Mouse (Mus musculus): ENCODE data around the gene Fkbp10.

Fkbp10 gene

DNA sequence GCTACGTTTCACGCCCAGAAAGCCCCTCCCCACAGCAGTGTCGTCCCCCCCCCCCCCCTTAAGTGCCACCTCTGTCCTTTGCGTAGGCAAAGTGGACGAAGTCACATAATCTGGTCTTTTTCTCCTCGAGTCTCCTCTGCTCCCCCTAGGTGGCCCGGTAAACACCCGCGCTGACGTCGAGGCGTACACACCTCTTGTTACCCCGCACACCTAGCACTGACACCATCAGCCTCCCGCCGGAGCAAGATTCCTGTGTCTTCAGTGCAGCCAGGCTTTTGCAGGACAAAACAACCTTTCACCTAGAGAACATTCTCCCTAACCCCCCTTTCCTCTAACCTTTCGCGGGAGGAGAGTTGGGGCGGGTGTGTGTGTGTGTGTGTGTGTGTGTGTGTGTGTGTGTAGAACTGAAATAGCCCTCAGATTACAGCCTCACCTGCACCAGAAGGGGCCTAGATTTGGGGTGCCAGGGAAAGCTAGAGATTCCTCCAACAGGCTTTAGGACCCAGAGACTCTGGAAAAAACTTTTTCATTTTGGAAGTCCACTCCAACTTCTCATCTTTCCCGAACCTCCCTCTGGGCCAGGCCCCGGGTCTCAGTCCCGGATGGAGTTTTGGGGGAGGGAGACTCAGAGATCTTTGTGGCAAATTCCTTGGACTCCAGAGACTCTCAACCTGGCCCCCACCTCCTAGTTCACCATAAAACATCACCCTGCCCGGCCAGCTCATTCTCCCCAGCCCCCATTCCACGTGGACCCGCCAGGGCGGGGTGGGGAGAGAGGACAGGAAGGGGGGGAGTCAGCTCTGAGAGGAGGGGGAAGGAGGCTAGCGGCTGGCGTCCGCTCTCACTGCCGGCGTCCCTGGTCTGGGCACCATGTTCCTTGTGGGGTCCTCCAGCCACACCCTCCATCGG is at the start of gene Fkbp10:
Gene Fkbp10 (plus strand): TSS at position 784 of the 909 bp plus-strand sequence.
- DNase-seq (ENCODE audit: low spot score): peak; percentile 64

DNA sequence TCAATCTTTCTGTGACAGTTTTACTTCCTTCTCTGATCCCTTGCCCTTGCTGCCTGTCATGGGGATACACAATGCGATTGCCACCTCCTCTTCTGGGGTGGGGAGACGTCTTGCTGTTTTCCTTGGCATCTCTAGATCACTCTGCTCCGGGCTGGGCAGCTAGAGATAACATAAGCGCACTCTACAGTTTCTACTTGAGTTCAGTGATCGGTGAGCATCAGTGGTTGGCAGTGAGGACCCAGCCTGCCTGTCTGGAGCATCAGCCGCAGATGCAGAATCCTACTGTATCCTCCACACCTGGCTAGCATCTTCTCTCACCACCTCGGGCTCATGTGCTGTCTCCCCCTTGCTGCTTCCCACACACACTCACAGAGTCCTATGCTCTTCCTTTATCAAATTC is 46.4 kb upstream of the Fkbp10 start:
- DNase-seq (ENCODE audit: low spot score): no peak

GRCm38 (mm10) chr11:100369822-100370221 is 45.7 kb upstream of the Fkbp10 start:
- DNase-seq (ENCODE audit: low spot score): no peak

DNA sequence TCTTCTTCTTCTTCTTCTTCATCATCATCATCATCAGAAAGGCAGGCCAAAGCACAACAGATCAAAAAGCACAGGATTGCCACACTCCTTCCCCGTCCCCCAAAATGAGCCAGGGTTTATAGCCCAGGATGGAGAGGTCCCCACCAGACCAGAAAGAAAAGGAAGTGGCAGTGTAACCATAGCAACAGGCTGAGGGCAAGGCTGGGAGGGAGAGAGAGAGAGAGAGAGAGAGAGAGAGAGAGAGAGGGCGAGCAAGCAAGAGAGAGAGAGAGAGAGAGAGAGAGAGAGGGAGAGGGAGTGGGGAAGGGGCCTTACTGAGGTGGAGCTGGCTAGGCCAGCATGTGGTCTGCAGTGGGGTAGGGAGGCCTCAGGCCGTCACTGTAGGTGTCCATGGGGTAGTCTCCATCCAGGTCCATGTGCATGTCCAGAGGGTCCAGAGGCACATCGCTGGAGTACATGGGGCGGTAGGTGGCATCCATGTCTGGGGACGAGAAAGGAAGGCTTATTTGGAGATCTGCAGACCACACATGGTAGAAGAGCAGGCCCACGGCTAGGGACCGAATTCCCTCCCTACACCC is 43.4 kb upstream of the Fkbp10 start:
- no peak for DNase-seq (ENCODE audit: low spot score)

- DNase-seq (ENCODE audit: low spot score): no peak
Measured at GRCm38 (mm10) chr11:100375127-100375526, 40.4 kb upstream of the Fkbp10 start.

DNA sequence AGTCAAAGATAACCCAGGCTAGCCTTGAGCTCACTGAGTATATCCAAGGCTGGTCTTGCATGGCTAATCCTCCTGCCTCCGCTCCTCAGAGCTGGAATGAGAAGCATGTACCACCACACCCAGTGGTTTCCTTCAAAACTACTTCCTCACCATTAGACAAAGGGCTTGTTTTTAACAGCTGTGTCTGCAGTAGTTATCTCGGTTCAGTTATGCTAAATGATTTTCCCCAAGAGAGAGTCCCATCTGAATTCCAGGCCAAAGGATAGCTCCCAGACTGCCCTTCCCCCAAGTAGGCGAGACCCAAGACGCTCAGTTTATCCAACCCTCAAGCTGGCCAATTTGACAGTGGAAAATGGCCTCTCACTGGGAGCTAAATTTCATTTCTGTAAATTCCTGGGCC is 39.5 kb upstream of the Fkbp10 start:
- no peak for DNase-seq (ENCODE audit: low spot score)

GRCm38 (mm10) chr11:100376746-100377389 is 38.6 kb upstream of the Fkbp10 start:
- DNase-seq (ENCODE audit: low spot score): no peak

DNA sequence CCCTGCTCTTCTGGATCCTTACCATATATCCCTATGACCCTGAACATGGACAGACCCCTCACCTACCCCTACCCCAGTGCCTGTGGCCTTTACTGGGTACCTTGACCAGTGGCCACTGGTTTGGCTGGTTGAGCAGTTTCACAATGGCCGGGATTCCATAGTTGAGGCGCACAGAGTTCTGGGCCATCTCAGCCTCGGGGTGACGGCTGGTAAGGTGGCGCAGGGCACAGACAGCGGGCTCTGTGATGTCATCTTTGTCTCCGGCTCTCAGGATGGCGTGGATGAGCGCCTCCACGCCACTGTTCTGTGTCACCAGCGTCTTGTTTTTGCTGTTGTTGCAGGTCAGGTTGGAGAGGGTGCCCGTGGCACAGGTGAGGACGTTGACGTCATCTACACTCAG is 37.5 kb upstream of the Fkbp10 start:
- DNase-seq (ENCODE audit: low spot score): no peak

DNA sequence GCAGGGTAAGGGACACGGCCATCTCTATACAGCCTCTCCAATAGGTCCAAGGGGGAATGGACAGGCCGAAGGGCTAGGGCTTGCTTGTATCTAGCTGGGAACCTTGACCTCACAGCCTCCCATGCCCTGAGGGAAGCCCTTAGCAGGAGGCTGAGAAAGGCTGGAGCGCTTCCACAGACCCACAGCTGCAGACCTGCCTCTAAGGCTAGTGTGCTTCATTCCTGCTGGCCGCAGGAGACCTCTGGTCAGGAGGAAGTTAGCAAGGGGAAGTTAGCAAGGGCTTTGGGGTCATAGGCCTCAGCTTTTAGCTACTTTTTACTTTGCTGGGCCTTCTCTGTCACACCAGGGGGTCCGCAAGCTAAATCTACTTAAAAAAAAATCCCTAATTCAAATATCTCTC is 37.1 kb upstream of the Fkbp10 start:
- DNase-seq (ENCODE audit: low spot score): no peak

DNA sequence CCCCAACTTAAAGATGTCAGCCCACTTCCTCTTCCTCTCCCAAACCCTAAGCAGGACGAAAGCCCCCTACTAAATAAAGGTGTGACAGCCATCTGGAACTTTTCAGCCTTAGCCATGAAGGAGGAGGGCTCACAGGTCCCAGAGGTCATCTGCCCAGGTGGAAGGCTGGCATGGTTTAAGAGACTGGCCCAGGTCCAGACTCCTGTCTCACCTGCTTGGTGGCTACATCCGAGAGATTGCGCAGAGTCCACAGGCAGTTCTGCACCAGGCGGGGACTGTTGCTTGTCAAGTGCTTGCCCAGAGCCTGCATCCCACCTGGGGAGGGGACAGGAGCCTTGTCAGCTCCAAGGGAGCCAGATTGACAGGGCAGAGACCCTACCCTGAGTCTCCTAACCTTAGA is 36.2 kb upstream of the Fkbp10 start:
- no peak for DNase-seq (ENCODE audit: low spot score)

DNA sequence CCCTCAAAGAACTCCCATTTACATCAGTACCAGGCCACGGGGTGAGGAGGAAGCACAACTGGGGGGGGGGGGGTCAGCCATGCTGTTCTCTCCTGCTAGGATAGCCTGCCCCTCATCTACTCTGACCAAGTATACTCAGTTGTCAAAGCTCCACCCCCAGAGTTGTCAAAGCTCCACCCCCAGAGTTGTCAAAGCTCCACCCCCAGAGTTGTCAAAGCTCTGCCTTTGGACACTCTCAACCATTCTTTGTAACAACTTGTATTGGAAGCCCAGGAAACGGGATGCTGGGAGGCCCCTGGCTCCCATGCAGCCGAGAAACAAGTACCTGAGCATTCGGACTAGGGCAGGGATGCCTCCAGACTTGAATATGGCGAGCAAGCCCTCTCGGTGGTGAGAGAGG is 32.8 kb upstream of the Fkbp10 start:
- no peak for DNase-seq (ENCODE audit: low spot score)

GRCm38 (mm10) chr11:100385016-100385415 is 30.5 kb upstream of the Fkbp10 start:
- DNase-seq (ENCODE audit: low spot score): no peak

DNA sequence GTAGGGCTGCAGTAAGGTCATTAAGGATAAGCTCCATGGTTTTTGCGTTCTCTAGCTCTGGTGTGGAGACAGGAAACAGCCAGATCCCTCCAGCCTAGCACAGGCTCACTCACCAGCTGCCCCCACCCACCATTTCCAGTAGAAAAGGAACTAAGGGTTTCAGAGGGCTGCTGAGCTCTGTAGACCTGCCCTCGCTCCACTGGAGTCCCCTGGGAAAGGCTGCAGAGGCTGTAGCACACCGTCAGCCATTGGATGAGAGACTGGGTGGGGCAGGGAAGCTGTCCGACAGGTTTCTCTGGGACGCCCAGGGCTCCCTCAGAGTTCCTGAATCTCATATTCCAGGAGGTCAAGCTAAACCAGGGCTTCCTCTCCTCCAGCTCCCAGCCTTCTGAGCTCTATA is 28.9 kb upstream of the Fkbp10 start:
- no peak for DNase-seq (ENCODE audit: low spot score)

DNA sequence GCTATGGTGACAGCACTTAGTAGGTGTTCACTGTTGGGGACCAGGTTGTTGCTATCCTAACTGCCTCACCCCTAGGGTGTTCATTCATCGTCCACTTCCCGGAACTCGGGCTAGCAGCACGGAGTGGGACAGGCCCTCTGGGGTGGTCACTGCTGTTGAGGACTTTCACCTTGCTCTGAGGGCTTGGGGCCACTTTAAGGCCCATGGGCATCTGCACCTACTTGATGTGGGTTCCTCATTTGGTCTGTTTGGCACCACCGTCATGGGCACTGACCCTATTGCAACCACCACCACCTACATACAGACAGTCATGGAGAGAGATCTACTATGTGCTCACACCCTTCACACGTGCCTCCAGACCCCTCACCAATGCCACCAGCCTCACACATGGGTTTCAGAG is 28.4 kb upstream of the Fkbp10 start:
- no peak for DNase-seq (ENCODE audit: low spot score)

DNA sequence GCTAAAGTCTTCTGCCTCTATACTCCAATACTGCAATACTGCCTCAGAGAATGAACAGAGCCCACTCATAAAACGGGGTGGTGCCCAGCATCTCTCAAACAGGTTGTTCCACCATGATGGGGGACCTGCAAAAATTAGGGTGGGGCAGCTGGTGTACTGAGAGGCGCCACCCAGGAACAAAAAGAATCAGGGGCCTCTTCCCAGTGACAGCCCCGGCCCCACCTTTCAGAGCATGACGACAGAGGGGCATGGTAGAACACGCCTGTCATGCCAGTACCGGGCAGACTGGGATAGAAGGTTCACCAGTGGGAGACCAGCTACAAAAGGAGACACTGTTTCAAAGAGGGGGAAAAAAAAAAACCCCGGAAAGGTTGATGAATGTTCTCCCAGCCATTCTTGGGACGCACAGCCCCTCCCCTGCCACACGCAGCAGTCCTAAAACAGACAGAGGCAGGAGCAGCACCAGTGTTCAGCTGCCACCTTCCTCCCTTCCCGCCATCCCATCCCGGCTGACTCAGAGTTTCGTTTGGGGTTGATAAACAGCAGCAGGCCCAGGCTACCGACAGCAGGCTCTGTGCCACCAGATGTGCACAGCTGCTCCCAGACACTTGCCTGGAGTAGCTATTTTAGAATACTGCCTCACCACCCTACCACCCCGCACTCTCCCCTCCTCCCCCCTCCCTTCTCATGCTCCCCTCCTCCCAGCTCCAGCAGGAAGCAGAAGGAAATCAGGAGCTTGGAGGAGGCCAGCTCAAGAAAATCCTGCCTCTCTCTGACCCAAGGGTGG is 27.7 kb upstream of the Fkbp10 start:
- DNase-seq (ENCODE audit: low spot score): peak; percentile 56

DNA sequence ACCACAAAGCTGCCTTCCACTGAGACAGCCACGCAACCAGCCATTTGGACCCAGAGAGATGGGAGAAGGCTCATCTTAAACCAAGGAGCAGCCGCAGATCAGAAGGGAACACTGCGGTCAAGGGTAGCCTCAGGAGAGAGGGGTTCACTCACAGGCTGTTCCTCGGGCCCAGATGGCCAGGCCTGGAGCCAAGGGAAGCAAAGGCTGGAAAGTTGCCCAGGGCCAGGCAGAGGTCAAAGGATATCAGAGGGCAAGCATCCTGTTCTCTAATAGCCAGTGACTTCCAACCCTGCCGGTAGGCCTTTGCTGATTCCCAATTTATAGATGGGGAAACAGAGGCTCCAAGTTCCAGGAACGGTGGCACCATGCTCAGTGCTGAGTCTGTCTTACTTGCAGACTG is 26.9 kb upstream of the Fkbp10 start:
- DNase-seq (ENCODE audit: low spot score): no peak

GRCm38 (mm10) chr11:100389931-100390445 is 25.5 kb upstream of the Fkbp10 start:
- DNase-seq (ENCODE audit: low spot score): no peak

DNA sequence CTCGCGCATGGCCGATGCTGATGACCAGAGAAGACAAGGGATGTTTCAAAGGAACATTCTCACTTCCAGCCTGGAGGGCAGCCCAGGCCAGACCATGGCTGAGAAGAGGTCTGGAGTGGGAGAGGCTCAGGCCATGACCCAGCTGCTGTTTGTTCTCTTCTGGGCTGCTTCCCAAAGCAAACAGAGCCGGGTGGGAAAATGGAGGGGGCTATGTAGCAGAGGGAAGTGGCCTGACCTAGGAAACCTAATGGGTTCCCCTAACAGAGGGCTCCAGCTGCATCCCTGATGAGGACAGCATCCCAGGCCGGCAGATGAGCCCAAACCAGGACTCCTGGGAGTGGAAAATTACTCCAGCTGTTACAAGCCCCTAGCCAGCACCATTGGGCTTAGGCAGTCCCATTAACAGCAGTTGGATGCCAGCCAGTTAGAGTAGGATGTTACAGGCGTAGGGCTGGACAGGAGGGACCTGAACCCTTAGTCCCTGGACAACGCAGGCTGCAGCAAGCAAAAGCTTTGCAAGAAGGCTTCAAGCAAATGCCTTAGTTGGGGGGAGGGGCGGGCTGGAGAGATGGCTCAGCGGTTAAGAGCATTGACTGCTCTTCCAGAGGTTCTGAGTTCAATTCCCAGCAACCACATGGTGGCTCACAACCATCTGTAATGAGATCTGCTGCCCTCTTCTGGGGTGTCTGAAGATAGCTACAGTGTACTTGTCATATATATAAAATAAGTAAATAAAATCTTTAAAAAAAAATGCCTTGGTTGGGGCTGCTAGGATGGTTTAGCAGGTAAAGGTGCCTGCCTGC is 24.2 kb upstream of the Fkbp10 start:
- DNase-seq (ENCODE audit: low spot score): peak; percentile 72

GRCm38 (mm10) chr11:100391884-100392345 is 23.6 kb upstream of the Fkbp10 start:
- DNase-seq (ENCODE audit: low spot score): no peak

DNA sequence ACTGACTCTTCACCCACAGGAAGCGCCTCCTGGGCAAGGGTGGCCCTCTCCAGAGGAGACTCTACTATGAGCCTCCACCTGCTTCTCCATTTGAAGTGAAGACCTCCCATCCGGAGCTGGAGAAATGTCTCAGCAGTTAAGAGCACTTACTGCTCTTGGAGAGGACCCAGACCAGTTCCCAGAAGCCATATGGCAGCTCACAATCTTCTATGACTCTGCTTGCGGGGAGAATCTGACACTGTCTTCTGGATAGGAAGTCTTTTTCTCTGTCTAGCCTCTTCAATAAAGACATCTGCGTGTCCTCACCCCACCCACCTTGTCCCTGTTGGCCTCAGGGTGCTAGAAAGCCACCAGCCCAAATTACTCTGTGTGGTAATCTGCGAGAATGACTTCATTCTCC is 22.5 kb upstream of the Fkbp10 start:
- no peak for DNase-seq (ENCODE audit: low spot score)

GRCm38 (mm10) chr11:100393733-100394132 is 21.8 kb upstream of the Fkbp10 start:
- DNase-seq (ENCODE audit: low spot score): no peak
